Mouse (Mus musculus) cortical plate, adult 2 months (tissue): ENCODE measurements around the gene Mchr1.

ENCODE experiments used
- CTCF ChIP-seq: fragments of 200-500 bp; IDR thresholded peaks from 2 replicates; pipeline ENCODE4 v1.5.1; 2011; ENCODE audit warnings: mild to moderate bottlenecking, control low read depth, low read length; ENCODE audit not compliant: insufficient read depth; ENCODE audit errors: extremely low read depth
- POLR2A ChIP-seq: fragments of 200-500 bp; IDR thresholded peaks from 2 replicates; pipeline ENCODE4 v1.6.1; 2011; ENCODE audit warnings: mild to moderate bottlenecking, low read length, control low read depth; ENCODE audit not compliant: insufficient read depth; ENCODE audit errors: extremely low read depth

DNA sequence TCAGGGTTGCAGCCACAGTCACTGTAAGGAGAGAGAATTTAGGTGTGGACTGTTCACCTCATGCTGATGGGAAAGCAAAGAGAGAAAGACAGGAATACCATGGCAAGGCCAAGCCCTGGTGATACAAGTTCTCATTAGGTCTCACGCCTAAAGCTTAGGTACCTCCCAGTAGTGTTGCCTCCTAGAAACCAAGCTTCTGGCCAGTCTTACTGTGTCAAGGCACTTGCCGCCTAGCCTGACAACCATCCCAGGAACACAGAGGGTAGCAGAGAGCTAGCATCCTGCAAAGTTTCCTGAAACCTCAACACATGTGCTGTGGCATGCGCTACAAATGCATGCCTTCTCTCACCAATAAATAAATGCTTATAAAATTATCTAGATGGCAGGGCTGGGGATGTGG, 11.6 kb downstream of the Mchr1 start:
- no peak for TF ChIP-seq CTCF
- no peak for TF ChIP-seq POLR2A
